Mouse (Mus musculus): ENCODE measurements at regions not wholly inside any gene's neighbourhood (a gene's known extent, or its start where the extent isn't known, plus 50 kb on each side); places are given as distances from the start of the nearest gene placed in this dataset.
A peak's percentile ranks its signal among the peaks of the same experiment; 100 is the strongest.
"Not testable (repeated sequence)": the region's sequence is repeated elsewhere in the genome, so short reads cannot be mapped to it uniquely, and the experiment has no call there.

DNA sequence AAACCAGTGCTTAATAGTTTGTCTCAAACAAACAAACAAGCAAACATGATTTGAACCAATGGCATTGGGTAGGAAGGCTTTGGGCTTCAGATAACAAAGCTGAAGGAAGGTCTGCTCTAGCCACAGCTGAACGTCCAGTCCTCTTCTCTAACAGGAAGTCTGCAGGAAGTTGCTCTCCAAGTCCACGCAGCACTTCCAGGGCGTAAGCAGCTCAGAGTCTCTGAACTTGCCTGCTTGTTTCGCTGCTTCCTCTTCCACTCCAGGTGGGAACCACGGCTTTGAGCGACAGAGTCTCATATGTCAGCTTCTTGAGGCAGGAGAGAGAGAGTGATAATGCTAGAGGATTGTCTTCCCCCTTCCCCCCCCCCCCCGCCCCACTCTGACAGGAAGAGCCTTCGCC lies 123.6 kb downstream of the Tnfrsf21 start:
- Histone ChIP-seq H3K27ac (ENCODE audit: insufficient read depth, low read depth, low read length) (no peak overlapping the region), H3K4me3 (ENCODE audit: insufficient read depth, low read depth, low read length) (no peak overlapping the region), H3K4me1 (ENCODE audit: control insufficient read depth, insufficient read depth, low read length) (peaks cover 5% of the 10 kb centered on the region; the same call in 1 of the 2 replicates)
- TF ChIP-seq CTCF (IDR thresholded peaks at IDR 0.05; ENCODE audit: insufficient read depth, low read depth, low read length) (no peak), POLR2A (IDR thresholded peaks at IDR 0.05; ENCODE audit: insufficient read depth, low read depth, low read length) (no peak)
- 76% methylated on average over 8 of the region's 8 CpGs for WGBS

DNA sequence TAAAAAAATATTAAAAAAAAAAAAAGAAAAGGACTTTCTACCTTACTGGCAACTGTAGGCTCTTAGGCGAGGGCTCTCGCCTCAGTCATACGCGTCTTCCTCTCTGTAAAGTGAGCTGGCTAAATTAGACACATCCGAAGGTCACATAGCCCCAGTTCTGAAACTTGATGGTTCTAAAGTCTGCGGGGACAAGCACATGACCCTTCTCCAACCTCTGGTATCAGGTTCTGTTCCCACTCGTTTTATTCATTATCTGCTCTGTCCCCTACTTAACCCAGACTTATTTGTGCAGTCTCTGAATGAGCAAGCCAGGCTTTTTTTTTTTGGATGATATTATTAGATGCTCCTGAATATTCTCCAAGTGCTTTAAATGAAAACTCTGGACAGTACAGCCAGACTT lies 125.4 kb downstream of the Tnfrsf21 start:
- no peak for TF ChIP-seq CTCF (IDR thresholded peaks at IDR 0.05; ENCODE audit: insufficient read depth, low read depth, low read length)
- TF ChIP-seq POLR2A (IDR thresholded peaks at IDR 0.05; ENCODE audit: insufficient read depth, low read depth, low read length): no peak
- WGBS: 92% methylated on average over 7 of the region's 7 CpGs
- H3K4me1 ChIP-seq (ENCODE audit: control insufficient read depth, insufficient read depth, low read length): peaks cover 4% of the 10 kb centered on the region; the same call in 1 of the 2 replicates
- no peak overlapping the region for H3K27ac ChIP-seq (ENCODE audit: insufficient read depth, low read depth, low read length)
- no peak overlapping the region for H3K4me3 ChIP-seq (ENCODE audit: insufficient read depth, low read depth, low read length)

DNA sequence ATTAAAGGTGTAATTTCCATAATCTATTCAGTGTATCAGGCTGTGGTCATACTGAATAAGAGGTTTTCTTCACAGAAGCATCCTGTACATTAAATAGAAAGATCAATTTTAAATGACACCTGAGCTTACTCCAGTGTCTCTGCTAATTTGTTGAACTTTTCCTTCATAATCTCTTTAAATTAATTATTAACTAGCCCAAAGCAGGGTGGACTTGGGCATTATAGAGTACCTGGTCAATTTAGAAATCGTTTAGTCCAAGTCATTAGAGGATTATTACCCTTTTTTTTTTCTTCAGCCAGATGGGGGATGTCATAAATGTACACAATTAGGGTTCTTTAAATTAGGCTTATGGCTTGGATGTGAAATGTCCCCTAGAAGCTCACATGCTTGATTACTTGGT lies 124.4 kb upstream of the Adgrf1 start:
- no peak overlapping the region for H3K4me3 ChIP-seq (ENCODE audit: insufficient read depth, low read depth, low read length)
- no peak overlapping the region for H3K27ac ChIP-seq (ENCODE audit: insufficient read depth, low read depth, low read length)
- no peak for TF ChIP-seq CTCF (IDR thresholded peaks at IDR 0.05; ENCODE audit: insufficient read depth, low read depth, low read length)
- TF ChIP-seq POLR2A (IDR thresholded peaks at IDR 0.05; ENCODE audit: insufficient read depth, low read depth, low read length): no peak
- WGBS: 65% methylated on average over 1 of the region's 1 CpGs
- H3K4me1 ChIP-seq (ENCODE audit: control insufficient read depth, insufficient read depth, low read length): peaks cover 2% of the 10 kb centered on the region; the same call in 1 of the 2 replicates

- no peak overlapping the region for H3K27ac ChIP-seq (ENCODE audit: insufficient read depth, low read depth, low read length)
- TF ChIP-seq POLR2A (IDR thresholded peaks at IDR 0.05; ENCODE audit: insufficient read depth, low read depth, low read length) (no peak), CTCF (IDR thresholded peaks at IDR 0.05; ENCODE audit: insufficient read depth, low read depth, low read length) (no peak)
- 21% methylated on average over 3 of the region's 3 CpGs for WGBS
- H3K4me1 ChIP-seq (ENCODE audit: control insufficient read depth, insufficient read depth, low read length): peaks cover 2% of the 10 kb centered on the region; the same call in 1 of the 2 replicates
- H3K4me3 ChIP-seq (ENCODE audit: insufficient read depth, low read depth, low read length): no peak overlapping the region
Measured at GRCm38 (mm10) chr17:43147935-43148334, 122.2 kb upstream of the Adgrf1 start.

- Histone ChIP-seq H3K4me3 (ENCODE audit: insufficient read depth, low read depth, low read length) (no peak overlapping the region), H3K27ac (ENCODE audit: insufficient read depth, low read depth, low read length) (no peak overlapping the region), H3K4me1 (ENCODE audit: control insufficient read depth, insufficient read depth, low read length) (peaks cover 2% of the 10 kb centered on the region; the same call in 1 of the 2 replicates)
- WGBS: 95% methylated on average over 3 of the region's 3 CpGs
- no peak for TF ChIP-seq POLR2A (IDR thresholded peaks at IDR 0.05; ENCODE audit: insufficient read depth, low read depth, low read length)
- no peak for TF ChIP-seq CTCF (IDR thresholded peaks at IDR 0.05; ENCODE audit: insufficient read depth, low read depth, low read length)
Measured at GRCm38 (mm10) chr17:43152620-43153019, 117.5 kb upstream of the Adgrf1 start.

GRCm38 (mm10) chr17:43155271-43155670 lies 114.9 kb upstream of the Adgrf1 start:
- H3K4me1 ChIP-seq (ENCODE audit: control insufficient read depth, insufficient read depth, low read length): peaks cover 11% of the 10 kb centered on the region; the same call in 1 of the 2 replicates
- H3K27ac ChIP-seq (ENCODE audit: insufficient read depth, low read depth, low read length); H3K4me3 ChIP-seq (ENCODE audit: insufficient read depth, low read depth, low read length): not testable (repeated sequence)
- WGBS: 94% methylated on average over 8 of the region's 8 CpGs

- WGBS: 82% methylated on average over 5 of the region's 5 CpGs
- H3K27ac ChIP-seq (ENCODE audit: insufficient read depth, low read depth, low read length): no peak overlapping the region
- H3K4me1 ChIP-seq (ENCODE audit: control insufficient read depth, insufficient read depth, low read length): peaks cover 11% of the 10 kb centered on the region; the same call in 1 of the 2 replicates
- no peak overlapping the region for H3K4me3 ChIP-seq (ENCODE audit: insufficient read depth, low read depth, low read length)
- no peak for TF ChIP-seq CTCF (IDR thresholded peaks at IDR 0.05; ENCODE audit: insufficient read depth, low read depth, low read length)
- no peak for TF ChIP-seq POLR2A (IDR thresholded peaks at IDR 0.05; ENCODE audit: insufficient read depth, low read depth, low read length)
Measured at GRCm38 (mm10) chr17:43156116-43156515, 114.0 kb upstream of the Adgrf1 start.

- H3K4me1 ChIP-seq (ENCODE audit: control insufficient read depth, insufficient read depth, low read length): peaks cover 11% of the 10 kb centered on the region; the same call in 1 of the 2 replicates
- no peak for TF ChIP-seq POLR2A (IDR thresholded peaks at IDR 0.05; ENCODE audit: insufficient read depth, low read depth, low read length)
- H3K27ac ChIP-seq (ENCODE audit: insufficient read depth, low read depth, low read length): peak overlapping the region; percentile 55
- H3K4me3 ChIP-seq (ENCODE audit: insufficient read depth, low read depth, low read length): peak overlapping the region; percentile 47
- WGBS: 6% methylated on average over 15 of the region's 15 CpGs
Measured at GRCm38 (mm10) chr17:43157781-43158501, 112.2 kb upstream of the Adgrf1 start.

DNA sequence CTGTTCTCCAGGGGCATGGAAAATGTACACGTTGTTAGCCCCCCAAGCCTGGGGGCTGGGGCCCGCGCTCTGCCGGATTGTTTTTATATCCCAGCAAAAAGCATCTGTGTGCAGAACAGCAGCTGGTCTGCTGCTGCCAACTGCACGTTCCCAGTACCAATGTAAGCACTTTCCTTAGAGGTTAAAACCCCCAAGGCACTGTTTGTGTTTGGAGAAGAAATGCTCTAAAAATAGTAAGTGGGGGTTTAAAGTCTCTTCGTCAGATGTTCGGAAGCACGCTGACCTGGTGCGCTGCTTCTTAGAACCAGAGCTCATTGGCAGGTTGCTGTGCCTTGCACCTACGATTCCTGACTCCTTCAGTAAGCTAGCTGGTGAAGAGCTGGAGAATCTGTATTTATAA lies 111.4 kb upstream of the Adgrf1 start:
- 10% methylated on average over 10 of the region's 10 CpGs for WGBS
- TF ChIP-seq POLR2A (IDR thresholded peaks at IDR 0.05; ENCODE audit: insufficient read depth, low read depth, low read length): no peak
- TF ChIP-seq CTCF (IDR thresholded peaks at IDR 0.05; ENCODE audit: insufficient read depth, low read depth, low read length): no peak
- H3K27ac ChIP-seq (ENCODE audit: insufficient read depth, low read depth, low read length): 0 out of 2 replicates have a peak overlapping the region, but pooled peaks have one; percentile 40
- H3K4me1 ChIP-seq (ENCODE audit: control insufficient read depth, insufficient read depth, low read length): peaks cover 11% of the 10 kb centered on the region; the same call in 1 of the 2 replicates
- peak overlapping the region; percentile 20; the same call in 1 of the 2 replicates for H3K4me3 ChIP-seq (ENCODE audit: insufficient read depth, low read depth, low read length)

- WGBS: 81% methylated on average over 10 of the region's 10 CpGs
- not testable (repeated sequence) for H3K4me3 ChIP-seq (ENCODE audit: insufficient read depth, low read depth, low read length); H3K27ac ChIP-seq (ENCODE audit: insufficient read depth, low read depth, low read length)
- peaks cover 11% of the 10 kb centered on the region; the same call in 1 of the 2 replicates for H3K4me1 ChIP-seq (ENCODE audit: control insufficient read depth, insufficient read depth, low read length)
Measured at GRCm38 (mm10) chr17:43161306-43161705, 108.8 kb upstream of the Adgrf1 start.

Data from olfactory bulb, adult 2 months (tissue).